Mouse (Mus musculus): ENCODE data around the gene Bri3bp.

- TF ChIP-seq CTCF (conservative IDR thresholded peaks at IDR 0.05; ENCODE audit: low read length) (no peak), POU5F1 (IDR thresholded peaks at IDR 0.05; ENCODE audit: borderline replicate concordance, low read length) (no peak), NANOG (IDR thresholded peaks at IDR 0.05; ENCODE audit: borderline replicate concordance, low read length) (no peak)
Measured at GRCm38 (mm10) chr5:125443915-125444314, 2.5 kb downstream of the Bri3bp start.
